Mouse (Mus musculus): ENCODE measurements at regions not wholly inside any gene's neighbourhood (a gene's known extent, or its start where the extent isn't known, plus 50 kb on each side); places are given as distances from the start of the nearest gene placed in this dataset.

- H3K9ac ChIP-seq (ENCODE audit: low read depth, low read length): no peak overlapping the region
- no peak overlapping the region for H3K27ac ChIP-seq (ENCODE audit: low read depth, low read length)
- no peaks in the 10 kb centered on the region for H3K36me3 ChIP-seq (ENCODE audit: control insufficient read depth, insufficient read depth, low read length)
- no peaks in the 10 kb centered on the region for H3K9me3 ChIP-seq (ENCODE audit: control insufficient read depth, low read length)
- H3K4me3 ChIP-seq (ENCODE audit: low read depth, low read length): no peak overlapping the region
- DNase-seq (ENCODE audit: low spot score) (no peak), ATAC-seq (ENCODE audit: low FRiP score) (no peak)
- H3K4me2 ChIP-seq (replicated peaks; ENCODE audit: low read depth, low read length): no peak overlapping the region
- no peaks in the 10 kb centered on the region for H3K4me1 ChIP-seq (replicated peaks; ENCODE audit: control insufficient read depth, insufficient read depth, low read length)
- 82% methylated on average over 2 of the region's 2 CpGs for WGBS
- no peaks in the 10 kb centered on the region for H3K27me3 ChIP-seq (ENCODE audit: control insufficient read depth, insufficient read depth, low read length)
Observed at GRCm38 (mm10) chr1:184324234-184324633, 290.1 kb upstream of the 1700056E22Rik start.

- no peak for DNase-seq (ENCODE audit: low spot score)
- no peaks in the 10 kb centered on the region for H3K27me3 ChIP-seq (ENCODE audit: control insufficient read depth, insufficient read depth, low read length)
Observed at GRCm38 (mm10) chr1:184320521-184321177, 286.5 kb upstream of the 1700056E22Rik start.

GRCm38 (mm10) chr1:184310185-184310815 is 276.2 kb upstream of the 1700056E22Rik start:
- H3K4me3 ChIP-seq (ENCODE audit: low read depth, low read length): no peak overlapping the region
- ATAC-seq (ENCODE audit: low FRiP score): no peak
- H3K27ac ChIP-seq (ENCODE audit: low read depth, low read length): no peak overlapping the region
- no peak overlapping the region for H3K9ac ChIP-seq (ENCODE audit: low read depth, low read length)
- no peaks in the 10 kb centered on the region for H3K27me3 ChIP-seq (ENCODE audit: control insufficient read depth, insufficient read depth, low read length)
- 90% methylated on average over 19 of the region's 19 CpGs for WGBS
- no peaks in the 10 kb centered on the region for H3K4me1 ChIP-seq (replicated peaks; ENCODE audit: control insufficient read depth, insufficient read depth, low read length)
- DNase-seq (ENCODE audit: low spot score): no peak
- H3K4me2 ChIP-seq (replicated peaks; ENCODE audit: low read depth, low read length): no peak overlapping the region
- H3K36me3 ChIP-seq (ENCODE audit: control insufficient read depth, insufficient read depth, low read length): no peaks in the 10 kb centered on the region
- H3K9me3 ChIP-seq (ENCODE audit: control insufficient read depth, low read length): no peaks in the 10 kb centered on the region

More at GRCm38 (mm10) chr1:184320521-184321177, 286.5 kb upstream of the 1700056E22Rik start:
- Histone ChIP-seq H3K9me3 (ENCODE audit: control insufficient read depth, low read length) (no peaks in the 10 kb centered on the region), H3K4me1 (replicated peaks; ENCODE audit: control insufficient read depth, insufficient read depth, low read length) (no peaks in the 10 kb centered on the region), H3K36me3 (ENCODE audit: control insufficient read depth, insufficient read depth, low read length) (no peaks in the 10 kb centered on the region), H3K4me2 (replicated peaks; ENCODE audit: low read depth, low read length) (no peak overlapping the region), H3K4me3 (ENCODE audit: low read depth, low read length) (no peak overlapping the region), H3K27ac (ENCODE audit: low read depth, low read length) (no peak overlapping the region), H3K9ac (ENCODE audit: low read depth, low read length) (no peak overlapping the region)
- WGBS: 79% methylated on average over 3 of the region's 3 CpGs
- no peak for ATAC-seq (ENCODE audit: low FRiP score)

GRCm38 (mm10) chr1:184304813-184305212 is 270.7 kb upstream of the 1700056E22Rik start:
- Histone ChIP-seq H3K4me1 (replicated peaks; ENCODE audit: control insufficient read depth, insufficient read depth, low read length) (no peaks in the 10 kb centered on the region), H3K27me3 (ENCODE audit: control insufficient read depth, insufficient read depth, low read length) (no peaks in the 10 kb centered on the region), H3K36me3 (ENCODE audit: control insufficient read depth, insufficient read depth, low read length) (no peaks in the 10 kb centered on the region), H3K27ac (ENCODE audit: low read depth, low read length) (no peak overlapping the region), H3K9ac (ENCODE audit: low read depth, low read length) (no peak overlapping the region), H3K4me3 (ENCODE audit: low read depth, low read length) (no peak overlapping the region), H3K4me2 (replicated peaks; ENCODE audit: low read depth, low read length) (no peak overlapping the region), H3K9me3 (ENCODE audit: control insufficient read depth, low read length) (no peaks in the 10 kb centered on the region)
- ATAC-seq (ENCODE audit: low FRiP score) (no peak), DNase-seq (ENCODE audit: low spot score) (no peak)
- 94% methylated on average over 4 of the region's 4 CpGs for WGBS

GRCm38 (mm10) chr1:184304204-184304603 is 270.1 kb upstream of the 1700056E22Rik start:
- Histone ChIP-seq H3K27me3 (ENCODE audit: control insufficient read depth, insufficient read depth, low read length) (no peaks in the 10 kb centered on the region), H3K9ac (ENCODE audit: low read depth, low read length) (no peak overlapping the region), H3K9me3 (ENCODE audit: control insufficient read depth, low read length) (no peaks in the 10 kb centered on the region), H3K4me3 (ENCODE audit: low read depth, low read length) (no peak overlapping the region), H3K4me2 (replicated peaks; ENCODE audit: low read depth, low read length) (no peak overlapping the region), H3K27ac (ENCODE audit: low read depth, low read length) (no peak overlapping the region), H3K4me1 (replicated peaks; ENCODE audit: control insufficient read depth, insufficient read depth, low read length) (no peaks in the 10 kb centered on the region), H3K36me3 (ENCODE audit: control insufficient read depth, insufficient read depth, low read length) (no peaks in the 10 kb centered on the region)
- no peak for DNase-seq (ENCODE audit: low spot score)
- ATAC-seq (ENCODE audit: low FRiP score): no peak
- WGBS: 84% methylated on average over 4 of the region's 4 CpGs

GRCm38 (mm10) chr1:184298701-184299100 is 264.6 kb upstream of the 1700056E22Rik start:
- Histone ChIP-seq H3K4me2 (replicated peaks; ENCODE audit: low read depth, low read length) (no peak overlapping the region), H3K9me3 (ENCODE audit: control insufficient read depth, low read length) (no peaks in the 10 kb centered on the region), H3K4me3 (ENCODE audit: low read depth, low read length) (no peak overlapping the region), H3K4me1 (replicated peaks; ENCODE audit: control insufficient read depth, insufficient read depth, low read length) (no peaks in the 10 kb centered on the region), H3K27ac (ENCODE audit: low read depth, low read length) (no peak overlapping the region), H3K9ac (ENCODE audit: low read depth, low read length) (no peak overlapping the region), H3K27me3 (ENCODE audit: control insufficient read depth, insufficient read depth, low read length) (no peaks in the 10 kb centered on the region), H3K36me3 (ENCODE audit: control insufficient read depth, insufficient read depth, low read length) (no peaks in the 10 kb centered on the region)
- 91% methylated on average over 1 of the region's 1 CpGs for WGBS
- no peak for ATAC-seq (ENCODE audit: low FRiP score)
- no peak for DNase-seq (ENCODE audit: low spot score)

- no peak overlapping the region for H3K9ac ChIP-seq (ENCODE audit: low read depth, low read length)
- no peaks in the 10 kb centered on the region for H3K9me3 ChIP-seq (ENCODE audit: control insufficient read depth, low read length)
- H3K4me2 ChIP-seq (replicated peaks; ENCODE audit: low read depth, low read length): no peak overlapping the region
- DNase-seq (ENCODE audit: low spot score) (no peak), ATAC-seq (ENCODE audit: low FRiP score) (no peak)
- H3K27me3 ChIP-seq (ENCODE audit: control insufficient read depth, insufficient read depth, low read length): no peaks in the 10 kb centered on the region
- no peaks in the 10 kb centered on the region for H3K36me3 ChIP-seq (ENCODE audit: control insufficient read depth, insufficient read depth, low read length)
- WGBS: 83% methylated on average over 4 of the region's 4 CpGs
- H3K27ac ChIP-seq (ENCODE audit: low read depth, low read length): no peak overlapping the region
- no peak overlapping the region for H3K4me3 ChIP-seq (ENCODE audit: low read depth, low read length)
- no peaks in the 10 kb centered on the region for H3K4me1 ChIP-seq (replicated peaks; ENCODE audit: control insufficient read depth, insufficient read depth, low read length)
Observed at GRCm38 (mm10) chr1:184297001-184297740, 263.1 kb upstream of the 1700056E22Rik start.

- no peaks in the 10 kb centered on the region for H3K9me3 ChIP-seq (ENCODE audit: control insufficient read depth, low read length)
- no peaks in the 10 kb centered on the region for H3K36me3 ChIP-seq (ENCODE audit: control insufficient read depth, insufficient read depth, low read length)
- DNase-seq (ENCODE audit: low spot score) (no peak), ATAC-seq (ENCODE audit: low FRiP score) (no peak)
- H3K27me3 ChIP-seq (ENCODE audit: control insufficient read depth, insufficient read depth, low read length): no peaks in the 10 kb centered on the region
- H3K4me3 ChIP-seq (ENCODE audit: low read depth, low read length): no peak overlapping the region
- H3K4me2 ChIP-seq (replicated peaks; ENCODE audit: low read depth, low read length): no peak overlapping the region
- H3K4me1 ChIP-seq (replicated peaks; ENCODE audit: control insufficient read depth, insufficient read depth, low read length): no peaks in the 10 kb centered on the region
- H3K27ac ChIP-seq (ENCODE audit: low read depth, low read length): no peak overlapping the region
- H3K9ac ChIP-seq (ENCODE audit: low read depth, low read length): no peak overlapping the region
- 92% methylated on average over 7 of the region's 7 CpGs for WGBS
Observed at GRCm38 (mm10) chr1:184291129-184291528, 257.0 kb upstream of the 1700056E22Rik start.

Measured in hindbrain, embryonic 11.5 days (tissue).